Mouse (Mus musculus): ENCODE measurements around the gene Kcnk13.

Kcnk13 gene

GRCm38 (mm10) chr12:100088026-100088425 is 123.7 kb downstream of the Kcnk13 start:
- DNase-seq (ENCODE audit: extremely low read depth, low read depth, low spot score), result no peak

- DNase-seq (ENCODE audit: extremely low read depth, low read depth, low spot score), result no peak
These were observed 125.0 kb downstream of the Kcnk13 start for GRCm38 (mm10) chr12:100089265-100089664.

DNA sequence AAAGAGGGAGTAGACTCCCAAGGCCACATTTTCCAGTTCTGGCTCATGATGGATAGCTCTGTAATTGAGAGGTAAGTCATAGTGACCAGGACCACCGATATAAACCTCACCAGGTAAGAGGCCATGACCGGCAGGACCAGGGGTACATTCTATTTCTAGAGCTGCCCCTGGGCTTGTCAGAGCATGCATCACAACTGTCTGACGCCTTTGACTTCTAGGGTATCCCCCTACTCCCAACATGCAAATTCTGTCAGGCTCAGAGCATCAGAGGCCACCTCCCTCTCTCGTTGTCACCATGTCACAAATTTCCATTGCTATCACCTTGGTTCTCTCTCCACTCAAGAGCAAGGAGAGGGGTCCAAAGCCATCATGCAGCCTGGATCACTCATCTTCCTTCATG is 126.5 kb downstream of the Kcnk13 start:
- DNase-seq (ENCODE audit: extremely low read depth, low read depth, low spot score), result no peak

DNA sequence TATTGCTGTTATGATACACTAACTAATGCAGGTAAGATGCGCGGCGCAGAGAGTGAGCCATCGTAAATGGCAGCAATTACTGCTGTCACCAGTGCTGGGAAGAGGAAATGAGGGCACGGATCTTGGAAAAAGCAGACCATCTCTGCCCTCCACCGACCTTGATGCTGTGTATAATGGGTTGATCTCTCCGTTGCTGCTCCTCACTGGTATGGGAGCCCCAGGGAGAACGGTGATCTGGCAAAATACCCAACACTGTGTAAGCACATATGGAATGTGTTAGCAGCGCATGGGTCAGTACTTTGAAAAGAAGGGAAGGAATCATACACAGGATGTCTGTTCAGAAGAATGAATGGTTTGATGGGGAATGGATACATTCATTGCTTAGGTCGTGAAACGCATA is 128.7 kb downstream of the Kcnk13 start:
- DNase-seq (ENCODE audit: extremely low read depth, low read depth, low spot score), result no peak

DNA sequence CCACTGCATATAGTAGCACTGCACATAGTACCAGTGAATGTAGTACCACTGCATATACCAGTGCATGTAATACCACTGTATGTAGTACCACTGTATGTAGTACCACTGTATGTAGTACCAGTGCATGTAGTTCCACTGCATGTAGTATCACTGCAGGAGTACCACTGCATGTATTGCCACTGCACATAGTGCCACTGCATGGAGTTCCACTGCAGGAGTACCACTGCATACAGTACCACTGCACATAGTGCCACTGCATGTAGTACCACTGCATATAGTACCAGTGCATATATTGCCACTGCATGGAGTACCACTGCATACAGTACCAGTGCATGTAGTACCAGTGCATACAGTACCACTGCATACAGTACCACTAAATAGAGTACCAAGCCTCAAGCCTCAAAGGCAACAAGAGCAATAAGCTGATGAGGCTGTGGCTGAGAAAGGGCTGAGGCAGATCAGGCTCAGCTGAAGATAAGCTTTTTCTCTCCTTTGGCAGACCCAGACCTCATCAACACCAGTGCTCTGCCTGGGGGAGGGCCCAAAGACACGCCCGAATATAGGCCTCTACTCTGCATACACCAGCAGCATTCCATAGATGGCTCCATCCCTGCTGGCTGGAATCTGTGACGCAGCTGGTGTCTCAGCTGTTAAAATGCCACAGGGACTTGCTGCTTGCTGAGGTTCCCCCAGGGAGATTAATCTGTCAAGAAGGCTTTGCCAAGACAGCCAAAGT is 135.8 kb downstream of the Kcnk13 start:
- DNase-seq (ENCODE audit: extremely low read depth, low read depth, low spot score), result no peak

GRCm38 (mm10) chr12:100100707-100101030 is 136.4 kb downstream of the Kcnk13 start:
- DNase-seq (ENCODE audit: extremely low read depth, low read depth, low spot score), result no peak

DNA sequence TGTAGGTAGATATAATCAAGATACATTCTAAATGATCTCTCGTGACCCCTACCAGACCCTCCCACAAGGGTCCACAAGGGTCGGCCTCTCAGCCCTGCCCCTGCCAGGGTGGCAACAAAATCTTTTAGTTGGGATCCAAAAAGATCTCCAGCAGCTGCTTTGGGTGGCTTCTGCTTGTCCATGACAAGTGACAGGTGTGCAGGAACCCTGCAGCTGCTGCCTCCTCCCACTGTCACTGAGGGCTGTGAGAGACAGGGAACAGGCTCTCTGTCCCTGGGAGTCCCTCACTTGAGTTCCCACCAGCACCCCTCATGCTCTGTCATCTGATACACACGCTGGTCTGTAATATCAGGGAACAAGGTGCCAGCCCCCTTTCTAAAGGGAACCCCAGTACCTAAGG is 137.4 kb downstream of the Kcnk13 start:
- DNase-seq (ENCODE audit: extremely low read depth, low read depth, low spot score), result no peak

DNA sequence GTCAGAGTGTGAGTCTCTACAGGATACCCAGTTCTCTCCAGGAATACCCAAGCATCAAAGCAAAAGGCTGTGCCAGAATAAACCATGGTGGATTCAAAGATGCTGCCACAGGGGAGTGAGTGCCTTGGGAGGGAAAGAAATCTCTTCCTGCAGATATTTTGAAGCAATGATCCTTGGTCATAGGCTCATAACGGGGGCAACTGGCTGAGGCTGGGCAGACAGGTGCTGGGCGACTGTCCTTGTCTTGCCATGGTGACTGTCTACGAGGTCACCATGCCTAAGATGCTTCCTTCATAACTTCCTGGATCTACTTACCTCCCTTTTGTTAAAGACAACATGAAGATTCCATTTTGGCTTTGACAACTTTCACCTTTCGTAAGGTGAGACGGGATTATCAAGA is 140.2 kb downstream of the Kcnk13 start:
- DNase-seq (ENCODE audit: extremely low read depth, low read depth, low spot score), result no peak

GRCm38 (mm10) chr12:100106275-100106895 is 142.1 kb downstream of the Kcnk13 start:
- no peak for DNase-seq (ENCODE audit: extremely low read depth, low read depth, low spot score)

DNA sequence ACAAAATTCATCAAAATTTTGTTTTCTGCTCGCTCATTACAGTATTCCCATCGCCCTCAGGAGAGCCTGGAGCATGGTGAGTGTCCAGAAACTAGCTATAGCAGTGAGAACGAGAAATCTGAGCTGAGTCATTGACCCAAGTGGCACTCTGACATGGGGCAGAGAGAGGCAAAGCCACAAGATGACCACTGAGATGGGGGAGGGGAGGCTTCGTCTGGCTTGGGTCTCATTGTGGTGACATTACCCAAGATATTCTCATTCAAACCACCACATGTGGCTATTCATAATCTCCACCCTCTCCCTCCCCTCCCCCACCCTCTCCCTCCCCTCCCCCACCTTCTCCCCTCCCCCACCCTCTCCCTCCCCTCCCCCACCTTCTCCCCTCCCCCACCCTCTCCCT is 143.1 kb downstream of the Kcnk13 start:
- no peak for DNase-seq (ENCODE audit: extremely low read depth, low read depth, low spot score)

GRCm38 (mm10) chr12:100109986-100110696 is 145.8 kb downstream of the Kcnk13 start, which contains the start of gene Psmc1:
TSS of gene Psmc1 (plus strand) at chr12:100110154.
- peak; percentile 46 for DNase-seq (ENCODE audit: extremely low read depth, low read depth, low spot score)
